Mouse (Mus musculus) MEL (cell line): ENCODE measurements around the gene Aco1. TPM values are rescaled to one million over a fixed set of nuclear protein-coding genes. Genes with fewer than 3 reads are reported as not detected.

Experiments
- DNase-seq: peaks from one replicate; pipeline ENCODE4 v3.0.0; 2011; ENCODE audit warnings: low read depth, low spot score
- H3K27ac ChIP-seq: 2 replicates; pipeline ENCODE4 v1.5.1; 2012; ENCODE audit warnings: low read depth, mild to moderate bottlenecking, control low read depth, low read length, moderate library complexity; ENCODE audit not compliant: control insufficient read depth
- H3K27me3 ChIP-seq, 2 experiments: fragments of 150-350 bp in 1 of 2; sonication (generic) in 1 of 2; 2 replicates each; pipeline ENCODE4 v1.6.1; 2012; ENCODE audit warnings: low read length in 2 of 2, mild to moderate bottlenecking in 2 of 2, improper control_type of control experiment in 1 of 2, moderate library complexity in 1 of 2; ENCODE audit not compliant: insufficient read depth in 2 of 2, control insufficient read depth in 1 of 2
- H3K36me3 ChIP-seq, 2 experiments: 2 replicates each; pipeline ENCODE4 v1.6.1; 2012 to 2014; ENCODE audit warnings: low read length in 2 of 2, improper control_type of control experiment in 1 of 2, inconsistent platforms in 1 of 2, mild to moderate bottlenecking in 1 of 2; ENCODE audit not compliant: insufficient read depth in 2 of 2, control insufficient read depth in 1 of 2
- H3K4me1 ChIP-seq, 2 experiments: fragments of 150-350 bp in 1 of 2; sonication (generic) in 1 of 2; 2 replicates each; pipeline ENCODE4 v1.6.1; 2012; ENCODE audit warnings: low read length in 2 of 2, improper control_type of control experiment in 1 of 2, mild to moderate bottlenecking in 1 of 2; ENCODE audit not compliant: insufficient read depth in 2 of 2, control insufficient read depth in 1 of 2
- H3K4me3 ChIP-seq, 2 experiments: fragments of 150-350 bp in 1 of 2; sonication (generic) in 1 of 2; 2 replicates each; pipeline ENCODE4 v1.5.1; 2012; ENCODE audit warnings: low read depth in 2 of 2, low read length in 2 of 2, mild to moderate bottlenecking in 2 of 2, moderate library complexity in 2 of 2, control low read depth in 1 of 2, improper control_type of control experiment in 1 of 2; ENCODE audit not compliant: control insufficient read depth in 1 of 2, insufficient read depth in 1 of 2
- H3K79me2 ChIP-seq: 2 replicates; pipeline ENCODE4 v1.6.1; 2012; ENCODE audit warnings: mild to moderate bottlenecking, low read length, moderate library complexity; ENCODE audit not compliant: control insufficient read depth, poor library complexity, insufficient read depth
- H3K9ac ChIP-seq: 2 replicates; pipeline ENCODE4 v1.6.1; 2012; ENCODE audit warnings: low read depth, mild to moderate bottlenecking, control low read depth, low read length, moderate library complexity; ENCODE audit not compliant: control insufficient read depth, poor library complexity, severe bottlenecking
- H3K9me3 ChIP-seq: fragments of 150-350 bp; sonication (generic); replicated peaks from 2 replicates; pipeline ENCODE4 v1.6.1; 2012; ENCODE audit warnings: mild to moderate bottlenecking, low read length, improper control_type of control experiment, moderate library complexity; ENCODE audit not compliant: insufficient read depth
- BHLHE40 ChIP-seq: IDR thresholded peaks from 2 replicates; pipeline ENCODE4 v1.6.1; 2012; ENCODE audit warnings: low read depth, mild to moderate bottlenecking, inconsistent platforms, low read length, improper control_type of control experiment, borderline replicate concordance
- CHD2 ChIP-seq: IDR thresholded peaks from 2 replicates; pipeline ENCODE4 v1.6.1; 2011; ENCODE audit warnings: low read length, improper control_type of control experiment
- E2F4 ChIP-seq: IDR thresholded peaks from 2 replicates; pipeline ENCODE4 v1.6.1; 2011; ENCODE audit warnings: low read depth, low read length, improper control_type of control experiment, borderline replicate concordance
- ETS1 ChIP-seq: IDR thresholded peaks from 2 replicates; pipeline ENCODE4 v1.6.1; 2012; ENCODE audit warnings: low read depth, mild to moderate bottlenecking, inconsistent platforms, low read length, improper control_type of control experiment, moderate library complexity
- GABPA ChIP-seq: IDR thresholded peaks from 2 replicates; pipeline ENCODE4 v1.6.1; 2012; ENCODE audit warnings: low read depth, mild to moderate bottlenecking, inconsistent platforms, low read length, improper control_type of control experiment, moderate library complexity
- KAT2A ChIP-seq: conservative IDR thresholded peaks from 2 replicates; pipeline ENCODE4 v1.6.1; 2012; ENCODE audit warnings: low read depth, low read length, improper control_type of control experiment, inconsistent platforms
- MAFK ChIP-seq: IDR thresholded peaks from 2 replicates; pipeline ENCODE4 v1.6.1; 2011; ENCODE audit warnings: low read depth, mild to moderate bottlenecking, low read length, improper control_type of control experiment, borderline replicate concordance
- MAX ChIP-seq: IDR thresholded peaks from 2 replicates; pipeline ENCODE4 v1.6.1; 2011; ENCODE audit warnings: low read length, improper control_type of control experiment
- MXI1 ChIP-seq: IDR thresholded peaks from 2 replicates; pipeline ENCODE4 v1.6.1; 2011; ENCODE audit warnings: mild to moderate bottlenecking, low read depth, low read length, improper control_type of control experiment
- MYB ChIP-seq: IDR thresholded peaks from 2 replicates; pipeline ENCODE4 v1.6.1; 2011; ENCODE audit warnings: mild to moderate bottlenecking, low read depth, low read length, improper control_type of control experiment
- NELFE ChIP-seq: IDR thresholded peaks from 2 replicates; pipeline ENCODE4 v1.6.1; 2011; ENCODE audit warnings: low read depth, low read length, improper control_type of control experiment
- NRF1 ChIP-seq: IDR thresholded peaks from 2 replicates; pipeline ENCODE4 v1.6.1; 2014; ENCODE audit warnings: low read depth, mild to moderate bottlenecking, inconsistent platforms, low read length, improper control_type of control experiment, moderate library complexity; ENCODE audit not compliant: poor library complexity, insufficient read depth, severe bottlenecking
- POLR2A ChIP-seq, 2 experiments: IDR thresholded peaks; 2 replicates each; pipeline ENCODE4 v1.6.1; 2011 to 2012; ENCODE audit warnings: low read length in 2 of 2, mild to moderate bottlenecking in 2 of 2, control low read depth in 1 of 2, improper control_type of control experiment in 1 of 2, low read depth in 1 of 2, moderate library complexity in 1 of 2; ENCODE audit not compliant: control insufficient read depth in 1 of 2, insufficient read depth in 1 of 2, poor library complexity in 1 of 2
- POLR2AphosphoS2 ChIP-seq: IDR thresholded peaks from 2 replicates; pipeline ENCODE4 v1.6.1; 2011; ENCODE audit warnings: low read length, improper control_type of control experiment
- RAD21 ChIP-seq: IDR thresholded peaks from 2 replicates; pipeline ENCODE4 v1.6.1; 2011; ENCODE audit warnings: mild to moderate bottlenecking, low read depth, low read length, improper control_type of control experiment
- SIN3A ChIP-seq: IDR thresholded peaks from 2 replicates; pipeline ENCODE4 v1.6.1; 2012; ENCODE audit warnings: low read length, improper control_type of control experiment, inconsistent platforms
- TBP ChIP-seq: IDR thresholded peaks from 2 replicates; pipeline ENCODE4 v1.8.0; 2011; ENCODE audit warnings: low read depth, low read length, improper control_type of control experiment
- UBTF ChIP-seq: IDR thresholded peaks from 2 replicates; pipeline ENCODE4 v1.6.1; 2012; ENCODE audit warnings: low read depth, mild to moderate bottlenecking, inconsistent platforms, low read length, improper control_type of control experiment, moderate library complexity, borderline replicate concordance; ENCODE audit not compliant: insufficient read depth
- USF1 ChIP-seq: IDR thresholded peaks from 2 replicates; pipeline ENCODE4 v1.6.1; 2014; ENCODE audit warnings: low read depth, mild to moderate bottlenecking, inconsistent platforms, low read length, improper control_type of control experiment, moderate library complexity
- USF2 ChIP-seq, 2 experiments: IDR thresholded peaks; 2 replicates each; pipeline ENCODE4 v1.6.1; 2011 to 2012; ENCODE audit warnings: improper control_type of control experiment in 2 of 2, low read length in 2 of 2, borderline replicate concordance in 1 of 2, inconsistent platforms in 1 of 2, low read depth in 1 of 2, mild to moderate bottlenecking in 1 of 2; ENCODE audit not compliant: insufficient read depth in 1 of 2
- ZC3H11A ChIP-seq: IDR thresholded peaks from 2 replicates; pipeline ENCODE4 v1.6.1; 2012; ENCODE audit warnings: low read depth, mild to moderate bottlenecking, inconsistent platforms, low read length, improper control_type of control experiment
- ZMIZ1 ChIP-seq: IDR thresholded peaks from 2 replicates; pipeline ENCODE4 v1.6.1; 2012; ENCODE audit warnings: low read depth, mild to moderate bottlenecking, inconsistent platforms, low read length, improper control_type of control experiment, moderate library complexity
- ZNF384 ChIP-seq: IDR thresholded peaks from 2 replicates; pipeline ENCODE4 v1.6.1; 2012; ENCODE audit warnings: low read depth, mild to moderate bottlenecking, inconsistent platforms, low read length, improper control_type of control experiment
- polyA plus RNA-seq, 2 experiments: library from polyadenylated mRNA; stranded (reverse) in 1 of 2; unstranded in 1 of 2; fragments of >175 nt in 1 of 2; fragments of >200 nt in 1 of 2; gene quantifications; 2 replicates each; pipeline versions ENCODE4 v1.2.1 to v1.2.4; 2012; ENCODE audit warnings: low replicate concordance in 2 of 2, low read depth in 1 of 2; ENCODE audit not compliant: insufficient read length in 2 of 2, insufficient read depth in 1 of 2, missing spikeins in 1 of 2
- total RNA-seq: library from RNA; depleted of rRNA; stranded (reverse); fragments of 300-350 nt; gene quantifications from 2 replicates; pipeline ENCODE4 v1.2.3, GENCODE M21; 2012

The Aco1 gene
- total and polyA plus RNA-seq, 3 experiments, result 28.7 to 33.6 TPM; not detected in 1

GRCm38 (mm10) chr4:40233062-40233664 is 90.3 kb downstream of the Aco1 start:
- Histone ChIP-seq H3K36me3 (no peaks in the 10 kb centered on the region), H3K4me1 (no peaks in the 10 kb centered on the region), H3K27ac (no peak overlapping the region), H3K79me2 (no peaks in the 10 kb centered on the region), H3K9ac (no peak overlapping the region), H3K9me3 (no peaks in the 10 kb centered on the region), H3K27me3 (no peaks in the 10 kb centered on the region), H3K4me3 (no peak overlapping the region)
- DNase-seq, result peak; percentile 30
- TF ChIP-seq POLR2A (IDR thresholded peaks at IDR 0.05; ENCODE audit: control insufficient read depth in 1 of 2, insufficient read depth in 1 of 2, low read depth in 1 of 2, low read length in 2 of 2, poor library complexity in 1 of 2) (no peak), KAT2A (no peak), ZMIZ1 (no peak), CHD2 (no peak), ETS1 (no peak), MAFK (no peak), ZNF384 (no peak), MAX (no peak), ZC3H11A (no peak), GABPA (no peak), UBTF (no peak), TBP (no peak), USF2 (IDR thresholded peaks at IDR 0.05; ENCODE audit: borderline replicate concordance in 1 of 2, insufficient read depth in 1 of 2, low read depth in 1 of 2, low read length in 2 of 2) (no peak), BHLHE40 (no peak), RAD21 (no peak), USF1 (no peak), MXI1 (no peak), MYB (no peak), POLR2AphosphoS2 (no peak)

GRCm38 (mm10) chr4:40234256-40234655 is 91.4 kb downstream of the Aco1 start:
- no peaks in the 10 kb centered on the region for H3K79me2 ChIP-seq
- H3K4me1 ChIP-seq, result no peaks in the 10 kb centered on the region
- no peaks in the 10 kb centered on the region for H3K9me3 ChIP-seq
- H3K36me3 ChIP-seq, result no peaks in the 10 kb centered on the region
- no peak overlapping the region for H3K27ac ChIP-seq
- DNase-seq, result no peak
- H3K27me3 ChIP-seq, result no peaks in the 10 kb centered on the region
- no peak overlapping the region for H3K4me3 ChIP-seq
- no peak overlapping the region for H3K9ac ChIP-seq
- TF ChIP-seq MYB (no peak), ZMIZ1 (no peak), POLR2AphosphoS2 (no peak), POLR2A (IDR thresholded peaks at IDR 0.05; ENCODE audit: control insufficient read depth in 1 of 2, insufficient read depth in 1 of 2, low read depth in 1 of 2, low read length in 2 of 2, poor library complexity in 1 of 2) (no peak), USF1 (no peak), TBP (no peak), NELFE (no peak), E2F4 (no peak), NRF1 (no peak), ZNF384 (no peak), USF2 (IDR thresholded peaks at IDR 0.05; ENCODE audit: borderline replicate concordance in 1 of 2, insufficient read depth in 1 of 2, low read depth in 1 of 2, low read length in 2 of 2) (no peak), MAFK (no peak), CHD2 (no peak), SIN3A (no peak), ZC3H11A (no peak), MAX (no peak)
